26 mouse cellular contexts compared by ENCODE assay signal in the genomic region with DNA sequence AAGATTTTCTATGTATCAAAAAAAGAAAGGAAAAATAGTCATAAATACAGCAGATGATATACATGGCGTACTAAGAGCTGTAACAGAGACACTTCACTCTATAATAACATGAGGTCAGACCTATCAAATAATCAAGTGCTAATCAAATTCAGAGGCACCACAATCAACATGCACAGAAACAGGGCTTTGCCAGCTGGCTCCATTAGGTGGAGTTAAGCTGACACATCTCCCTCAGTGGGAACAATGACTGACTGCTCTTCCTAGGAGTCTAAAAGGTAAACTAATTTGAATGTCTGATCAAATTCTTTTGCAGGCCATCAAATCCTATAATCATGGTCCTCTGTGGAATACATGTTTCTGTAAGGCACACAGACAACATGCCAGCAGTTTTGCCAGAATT. TPM values are rescaled to one million over a fixed set of nuclear protein-coding genes. Genes with fewer than 3 reads are reported as not detected.
DNase-seq lines count a peak whose midpoint lies in the region; ATAC-seq and TF ChIP-seq lines count a peak whose summit lies in the region.
"Had no signal": no experiment of that assay in that cellular context is flagged by ENCODE, and none has a peak within 500 bp of the region (broad histone marks: within the 10 kb centered on the region; RNA-seq: fewer than 3 reads in every experiment).

No protein-coding gene starts in this region.

- 0 out of 2 replicates have a peak, but pooled peaks have one; percentile 26 for ATAC-seq in hindbrain, embryonic 12.5 days (ENCODE audit: low FRiP score)
- peak; percentile 61; the same call in 1 of the 2 replicates for ATAC-seq in forebrain, embryonic 14.5 days
- ATAC-seq in hindbrain, postnatal 0 days: peak; percentile 53; the same call in 1 of the 2 replicates
- ATAC-seq: intestine, embryonic 15.5 days had no signal

- TF ChIP-seq CTCF in hindbrain, postnatal 0 days (IDR thresholded peaks at IDR 0.05; ENCODE audit: low read depth): peak; percentile 6; the same call in 1 of the 2 replicates

- no peaks in the 10 kb centered on the region for H3K9me3 ChIP-seq in hindbrain, embryonic 12.5 days (replicated peaks)
- H3K9me3 ChIP-seq in hindbrain, embryonic 10.5 days: no peaks in the 10 kb centered on the region
- no peaks in the 10 kb centered on the region for H3K9me3 ChIP-seq in forebrain, embryonic 14.5 days (replicated peaks; ENCODE audit: control insufficient read depth, low read length)
- H3K9me3 ChIP-seq in hindbrain, postnatal 0 days (ENCODE audit: low read length): no peaks in the 10 kb centered on the region
- H3K9me3 ChIP-seq: embryonic facial prominence, embryonic 12.5 days; heart, embryonic 15.5 days; intestine, embryonic 15.5 days; limb, embryonic 13.5 days; liver, embryonic 13.5 days; neural tube, embryonic 12.5 days had no signal

- H3K9ac ChIP-seq in hindbrain, embryonic 12.5 days: no peak overlapping the region
- no peak overlapping the region for H3K9ac ChIP-seq in forebrain, embryonic 14.5 days (ENCODE audit: low read length)
- no peak overlapping the region for H3K9ac ChIP-seq in hindbrain, postnatal 0 days (replicated peaks; ENCODE audit: low read length)
- H3K9ac ChIP-seq: embryonic facial prominence, embryonic 12.5 days; heart, embryonic 15.5 days; intestine, embryonic 15.5 days; limb, embryonic 13.5 days; liver, embryonic 13.5 days; lung, embryonic 14.5 days; neural tube, embryonic 12.5 days had no signal

- 68% methylated on average over 1 of the region's 1 CpGs for WGBS in hindbrain, embryonic 12.5 days
- WGBS in hindbrain, embryonic 10.5 days: 82% methylated on average over 1 of the region's 1 CpGs
- 41% methylated on average over 1 of the region's 1 CpGs for WGBS in forebrain, embryonic 14.5 days
- 56% methylated on average over 1 of the region's 1 CpGs for WGBS in hindbrain, postnatal 0 days

- no peak overlapping the region for H3K4me3 ChIP-seq in hindbrain, embryonic 12.5 days
- no peak overlapping the region for H3K4me3 ChIP-seq in hindbrain, embryonic 10.5 days
- H3K4me3 ChIP-seq in forebrain, embryonic 14.5 days (ENCODE audit: low read depth, low read length): no peak overlapping the region
- no peak overlapping the region for H3K4me3 ChIP-seq in hindbrain, postnatal 0 days (ENCODE audit: low read length)
- H3K4me3 ChIP-seq: embryonic facial prominence, embryonic 12.5 days; heart, embryonic 15.5 days; intestine, embryonic 15.5 days; limb, embryonic 13.5 days; liver, embryonic 13.5 days; neural tube, embryonic 12.5 days had no signal

- H3K36me3 ChIP-seq in hindbrain, embryonic 12.5 days: no peaks in the 10 kb centered on the region
- H3K36me3 ChIP-seq in hindbrain, embryonic 10.5 days: no peaks in the 10 kb centered on the region
- H3K36me3 ChIP-seq in forebrain, embryonic 14.5 days (ENCODE audit: control insufficient read depth, insufficient read depth, low read length): no peaks in the 10 kb centered on the region
- H3K36me3 ChIP-seq in hindbrain, postnatal 0 days (ENCODE audit: insufficient read depth, low read length): no peaks in the 10 kb centered on the region
- H3K36me3 ChIP-seq: embryonic facial prominence, embryonic 12.5 days; heart, embryonic 15.5 days; intestine, embryonic 15.5 days; limb, embryonic 13.5 days; liver, embryonic 13.5 days; neural tube, embryonic 12.5 days had no signal

- H3K27me3 ChIP-seq in hindbrain, embryonic 12.5 days: no peaks in the 10 kb centered on the region
- H3K27me3 ChIP-seq in hindbrain, embryonic 10.5 days (ENCODE audit: insufficient read depth, poor library complexity, severe bottlenecking): no peaks in the 10 kb centered on the region
- no peaks in the 10 kb centered on the region for H3K27me3 ChIP-seq in forebrain, embryonic 14.5 days (replicated peaks; ENCODE audit: control insufficient read depth, insufficient read depth, low read length)
- H3K27me3 ChIP-seq in hindbrain, postnatal 0 days (ENCODE audit: insufficient read depth, low read length): no peaks in the 10 kb centered on the region
- H3K27me3 ChIP-seq: embryonic facial prominence, embryonic 12.5 days; heart, embryonic 15.5 days; intestine, embryonic 15.5 days; limb, embryonic 13.5 days; liver, embryonic 13.5 days; neural tube, embryonic 12.5 days had no signal

- no peak overlapping the region for H3K4me2 ChIP-seq in hindbrain, embryonic 12.5 days (replicated peaks)
- no peak overlapping the region for H3K4me2 ChIP-seq in forebrain, embryonic 14.5 days (ENCODE audit: low read length)
- H3K4me2 ChIP-seq in hindbrain, postnatal 0 days (ENCODE audit: low read depth, low read length): no peak overlapping the region
- H3K4me2 ChIP-seq: embryonic facial prominence, embryonic 12.5 days; heart, embryonic 15.5 days; intestine, embryonic 15.5 days; limb, embryonic 13.5 days; liver, embryonic 13.5 days; lung, embryonic 14.5 days; neural tube, embryonic 12.5 days had no signal

- peaks cover 7% of the 10 kb centered on the region for H3K4me1 ChIP-seq in hindbrain, embryonic 12.5 days
- peaks cover 2% of the 10 kb centered on the region; the same call in 1 of the 2 replicates for H3K4me1 ChIP-seq in hindbrain, embryonic 10.5 days (replicated peaks)
- H3K4me1 ChIP-seq in forebrain, embryonic 14.5 days (ENCODE audit: control insufficient read depth, insufficient read depth, low read length): 0 out of 2 replicates have a peak, but pooled peaks cover 2% of the 10 kb centered on the region
- H3K4me1 ChIP-seq in hindbrain, postnatal 0 days (ENCODE audit: insufficient read depth, low read length): no peaks in the 10 kb centered on the region
- H3K4me1 ChIP-seq: embryonic facial prominence, embryonic 12.5 days; heart, embryonic 15.5 days; intestine, embryonic 15.5 days; limb, embryonic 13.5 days; liver, embryonic 13.5 days; neural tube, embryonic 12.5 days had no signal

- H3K27ac ChIP-seq in hindbrain, embryonic 12.5 days: no peak overlapping the region
- no peak overlapping the region for H3K27ac ChIP-seq in hindbrain, embryonic 10.5 days
- H3K27ac ChIP-seq in forebrain, embryonic 14.5 days (ENCODE audit: low read depth, low read length): no peak overlapping the region
- H3K27ac ChIP-seq in hindbrain, postnatal 0 days: no peak overlapping the region
- H3K27ac ChIP-seq: embryonic facial prominence, embryonic 12.5 days; heart, embryonic 15.5 days; intestine, embryonic 15.5 days; limb, embryonic 13.5 days; liver, embryonic 13.5 days; macrophage; neural tube, embryonic 12.5 days had no signal

- DNase-seq in hindbrain, embryonic 10.5 days (ENCODE audit: low spot score): no peak
- DNase-seq in forebrain, embryonic 14.5 days (ENCODE audit: low spot score): peak; percentile 59
- DNase-seq in hindbrain, postnatal 0 days (ENCODE audit: low spot score): peak; percentile 56
- peak; percentile 71 for DNase-seq in retina, embryonic 14.5 days (ENCODE audit: low spot score)
- no peak for DNase-seq in urinary bladder, adult 18-20 months (ENCODE audit: low spot score in 2 of 2)
- no peak for DNase-seq in frontal cortex, postnatal 14 days (ENCODE audit: low spot score in 2 of 2)
- DNase-seq: adrenal gland, adult 2 months; cerebellum, adult 11-12 months; cerebellum, postnatal 25 days; gastrocnemius, postnatal 36 days; heart, postnatal 4 days; liver, embryonic 13.5 days; lung, embryonic 14.5 days; thymus, postnatal 14 days had no signal

RNA-seq across cellular contexts. Expression of a gene that starts 24.0 kb away (rescaled TPM):
- not detected in 2 replicates for polyA plus RNA-seq in hindbrain, embryonic 12.5 days (2016; fragmentation: Nextera tagmentation; extraction: Ambion mirVana)
- not detected in 2 replicates for polyA plus RNA-seq in hindbrain, embryonic 10.5 days (2016; fragmentation: Nextera tagmentation; extraction: Ambion mirVana)
- polyA plus RNA-seq in forebrain, embryonic 14.5 days (2014; fragmentation: Nextera tagmentation; extraction: Ambion mirVana): 0.04 TPM in 1 of 2 replicates, not detected in the other
- 0.04 and 0.16 TPM in 2 replicates for total RNA-seq in hindbrain, postnatal 0 days (2014; rRNA removed)
- 0.05 TPM in 1 of 2 replicates, not detected in the other for polyA plus RNA-seq in hindbrain, postnatal 0 days (2015; fragmentation: Nextera tagmentation; extraction: Ambion mirVana)
- total RNA-seq: adrenal gland, adult 2 months; gastrocnemius, postnatal 36 days; heart, adult 8-10 months; heart, postnatal 4 days; layer of hippocampus, postnatal 14 days; left cerebral cortex, postnatal 10 days; monocyte, adult 5-6 weeks had no signal
- polyA plus RNA-seq: adrenal gland, adult 2 months; embryonic facial prominence, embryonic 12.5 days; heart, embryonic 15.5 days; intestine, embryonic 15.5 days; kidney, embryonic 14.5 days; limb, embryonic 13.5 days; liver, embryonic 13.5 days; lung, embryonic 14.5 days; macrophage; neural tube, embryonic 12.5 days had no signal

Comparison
In these comparisons a context has a peak if more than half of its experiments do, and no peak if none do; other contexts are left out.
1. DNase-seq: peak in forebrain, embryonic 14.5 days (single experiment), hindbrain, postnatal 0 days (single experiment) and retina, embryonic 14.5 days (single experiment); none in hindbrain, embryonic 10.5 days (single experiment), urinary bladder, adult 18-20 months (0 of 2) and frontal cortex, postnatal 14 days (0 of 2).
2. Peak in every context shown above with its lines, with median percentiles within 50 percentile points of each other: ATAC-seq.